Mouse (Mus musculus): Measurements from ENCODE around the gene Raly. TPM values are rescaled to one million over a fixed set of nuclear protein-coding genes. Genes with fewer than 3 reads are reported as not detected.
A peak's percentile ranks its signal among the peaks of the same experiment; 100 is the strongest.

Raly gene
- polyA plus RNA-seq, 2 experiments = 65.0 to 385 TPM

- TF ChIP-seq POLR2A (IDR thresholded peaks at IDR 0.05; ENCODE audit: borderline replicate concordance, extremely low read depth, insufficient read depth, insufficient read length) = no peak
- Histone ChIP-seq H3K9me3 (ENCODE audit: control insufficient read depth, low read length) (no peaks in the 10 kb centered on the region), H3K27me3 (ENCODE audit: control insufficient read depth, insufficient read depth, low read length) (no peaks in the 10 kb centered on the region), H3K4me3 (replicated peaks; ENCODE audit: low read length) (no peak overlapping the region), H3K4me2 (replicated peaks; ENCODE audit: low read depth, low read length, severe bottlenecking) (no peak overlapping the region), H3K36me3 (ENCODE audit: control insufficient read depth, insufficient read depth, low read length) (peaks cover 91% of the 10 kb centered on the region), H3K4me1 (ENCODE audit: control insufficient read depth, insufficient read depth, low read length) (no peaks in the 10 kb centered on the region), H3K9ac (ENCODE audit: low read depth, low read length, severe bottlenecking) (no peak overlapping the region), H3K27ac (replicated peaks; ENCODE audit: low read depth, low read length) (no peak overlapping the region)
- ATAC-seq (ENCODE audit: low FRiP score, low read depth) (no peak), DNase-seq (ENCODE audit: low spot score) (no peak)
- 70% methylated on average over 3 of the region's 3 CpGs for WGBS
Measured at GRCm38 (mm10) chr2:154865696-154866095, 74.8 kb downstream of the Raly start.

- no peak for DNase-seq (ENCODE audit: low spot score)
- Histone ChIP-seq H3K36me3 (ENCODE audit: control insufficient read depth, insufficient read depth, low read length) (peaks cover 88% of the 10 kb centered on the region), H3K4me2 (replicated peaks; ENCODE audit: low read depth, low read length, severe bottlenecking) (no peak overlapping the region), H3K9ac (ENCODE audit: low read depth, low read length, severe bottlenecking) (no peak overlapping the region), H3K4me3 (replicated peaks; ENCODE audit: low read length) (no peak overlapping the region), H3K9me3 (ENCODE audit: control insufficient read depth, low read length) (no peaks in the 10 kb centered on the region), H3K27me3 (ENCODE audit: control insufficient read depth, insufficient read depth, low read length) (no peaks in the 10 kb centered on the region), H3K4me1 (ENCODE audit: control insufficient read depth, insufficient read depth, low read length) (no peaks in the 10 kb centered on the region), H3K27ac (replicated peaks; ENCODE audit: low read depth, low read length) (no peak overlapping the region)
- TF ChIP-seq POLR2A (IDR thresholded peaks at IDR 0.05; ENCODE audit: borderline replicate concordance, extremely low read depth, insufficient read depth, insufficient read length) = no peak
- WGBS = 91% methylated on average over 1 of the region's 1 CpGs
- ATAC-seq (ENCODE audit: low FRiP score, low read depth) = no peak
Measured at GRCm38 (mm10) chr2:154868106-154868505, 77.2 kb downstream of the Raly start.

DNA sequence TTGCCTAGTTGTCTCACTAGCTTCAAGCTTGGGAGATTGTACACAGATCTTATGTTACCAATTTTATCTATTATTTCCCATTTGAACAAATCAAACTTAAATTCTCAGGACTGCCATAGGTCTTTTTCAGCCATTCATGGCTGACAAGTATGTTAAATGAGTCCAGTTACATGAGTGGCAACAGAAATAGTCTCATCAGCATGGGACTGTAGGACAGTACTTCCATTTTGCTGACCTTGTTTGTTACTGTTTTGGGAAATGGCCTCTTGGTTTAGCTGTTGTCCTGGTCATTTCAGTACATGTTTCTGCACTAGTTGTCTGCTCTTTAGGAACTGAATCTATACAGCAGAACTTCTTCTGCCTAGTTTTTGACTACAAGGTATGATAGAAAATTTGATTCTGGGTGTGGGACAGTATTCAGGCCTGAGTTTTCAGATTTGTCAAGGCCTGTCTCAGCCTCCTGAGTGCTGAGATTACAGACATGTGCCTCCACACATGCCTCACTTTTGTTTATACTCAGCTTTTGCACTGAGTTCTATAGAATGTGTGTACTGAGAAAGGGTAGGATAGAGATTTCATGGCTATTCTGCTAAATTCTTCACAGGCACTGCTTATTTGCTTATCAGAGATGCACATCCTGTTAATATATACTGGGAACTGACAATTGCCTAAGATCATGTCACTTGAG is 79.2 kb downstream of the Raly start:
- ATAC-seq (ENCODE audit: low FRiP score, low read depth) (no peak), DNase-seq (ENCODE audit: low spot score) (no peak)
- H3K27me3 ChIP-seq (ENCODE audit: control insufficient read depth, insufficient read depth, low read length) = no peaks in the 10 kb centered on the region
- no peak overlapping the region for H3K27ac ChIP-seq (replicated peaks; ENCODE audit: low read depth, low read length)
- TF ChIP-seq POLR2A (IDR thresholded peaks at IDR 0.05; ENCODE audit: borderline replicate concordance, extremely low read depth, insufficient read depth, insufficient read length) = no peak
- no peak overlapping the region for H3K4me3 ChIP-seq (replicated peaks; ENCODE audit: low read length)
- no peak overlapping the region for H3K9ac ChIP-seq (ENCODE audit: low read depth, low read length, severe bottlenecking)
- H3K9me3 ChIP-seq (ENCODE audit: control insufficient read depth, low read length) = no peaks in the 10 kb centered on the region
- H3K4me1 ChIP-seq (ENCODE audit: control insufficient read depth, insufficient read depth, low read length) = no peaks in the 10 kb centered on the region
- peaks cover 87% of the 10 kb centered on the region for H3K36me3 ChIP-seq (ENCODE audit: control insufficient read depth, insufficient read depth, low read length)
- H3K4me2 ChIP-seq (replicated peaks; ENCODE audit: low read depth, low read length, severe bottlenecking) = no peak overlapping the region

GRCm38 (mm10) chr2:154876621-154877020 is 85.7 kb downstream of the Raly start:
- DNase-seq (ENCODE audit: low spot score) = no peak
- H3K4me2 ChIP-seq (replicated peaks; ENCODE audit: low read depth, low read length, severe bottlenecking) = no peak overlapping the region
- H3K36me3 ChIP-seq (ENCODE audit: control insufficient read depth, insufficient read depth, low read length) = peaks cover 75% of the 10 kb centered on the region
- TF ChIP-seq POLR2A (IDR thresholded peaks at IDR 0.05; ENCODE audit: borderline replicate concordance, extremely low read depth, insufficient read depth, insufficient read length) = no peak
- no peak overlapping the region for H3K27ac ChIP-seq (replicated peaks; ENCODE audit: low read depth, low read length)
- 92% methylated on average over 2 of the region's 2 CpGs for WGBS
- H3K9me3 ChIP-seq (ENCODE audit: control insufficient read depth, low read length) = no peaks in the 10 kb centered on the region
- H3K27me3 ChIP-seq (ENCODE audit: control insufficient read depth, insufficient read depth, low read length) = no peaks in the 10 kb centered on the region
- no peaks in the 10 kb centered on the region for H3K4me1 ChIP-seq (ENCODE audit: control insufficient read depth, insufficient read depth, low read length)
- H3K4me3 ChIP-seq (replicated peaks; ENCODE audit: low read length) = no peak overlapping the region
- no peak overlapping the region for H3K9ac ChIP-seq (ENCODE audit: low read depth, low read length, severe bottlenecking)
- no peak for ATAC-seq (ENCODE audit: low FRiP score, low read depth)

DNA sequence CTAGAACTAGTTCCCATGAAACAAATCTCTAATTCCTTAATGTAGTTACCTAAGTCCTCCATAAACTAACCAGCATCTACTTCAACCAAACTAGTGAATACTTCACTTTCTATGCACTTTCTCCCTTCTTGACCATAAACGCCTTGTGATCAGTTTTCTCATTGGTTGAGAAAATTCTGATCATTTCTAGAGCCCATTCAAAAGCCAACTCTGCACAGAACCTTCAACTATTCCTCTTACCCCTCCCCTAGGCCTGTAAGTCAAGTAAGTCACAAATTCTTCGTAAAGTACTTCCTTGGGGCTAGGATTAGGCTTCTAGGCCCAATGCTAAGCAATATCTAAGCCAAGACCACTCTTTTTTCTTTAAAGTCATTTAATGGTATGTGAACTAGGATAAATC is 100.7 kb downstream of the Raly start:
- H3K9ac ChIP-seq (ENCODE audit: low read depth, low read length, severe bottlenecking) = peak overlapping the region; percentile 93
- H3K4me3 ChIP-seq (replicated peaks; ENCODE audit: low read length) = peak overlapping the region; percentile 88
- ATAC-seq (ENCODE audit: low FRiP score, low read depth) (no peak), DNase-seq (ENCODE audit: low spot score) (no peak)
- peaks cover 19% of the 10 kb centered on the region for H3K4me1 ChIP-seq (ENCODE audit: control insufficient read depth, insufficient read depth, low read length)
- no peak overlapping the region for H3K27ac ChIP-seq (replicated peaks; ENCODE audit: low read depth, low read length)
- no peaks in the 10 kb centered on the region for H3K27me3 ChIP-seq (ENCODE audit: control insufficient read depth, insufficient read depth, low read length)
- H3K4me2 ChIP-seq (replicated peaks; ENCODE audit: low read depth, low read length, severe bottlenecking) = peak overlapping the region; percentile 85
- no peaks in the 10 kb centered on the region for H3K9me3 ChIP-seq (ENCODE audit: control insufficient read depth, low read length)
- H3K36me3 ChIP-seq (ENCODE audit: control insufficient read depth, insufficient read depth, low read length) = peaks cover 14% of the 10 kb centered on the region
- no peak for TF ChIP-seq POLR2A (IDR thresholded peaks at IDR 0.05; ENCODE audit: borderline replicate concordance, extremely low read depth, insufficient read depth, insufficient read length)
- 14% methylated on average over 2 of the region's 2 CpGs for WGBS
